Mouse (Mus musculus) heart, adult 18-20 months (tissue): ENCODE measurements around the gene B3galnt2. TPM values are rescaled to one million over a fixed set of nuclear protein-coding genes. Genes with fewer than 3 reads are reported as not detected.
A peak's percentile ranks its signal among the peaks of the same experiment; 100 is the strongest.
"Not testable (repeated sequence)": the region's sequence is repeated elsewhere in the genome, so short reads cannot be mapped to it uniquely, and the experiment has no call there.

Source experiments
- DNase-seq, 2 experiments: peaks; one replicate each; pipeline ENCODE4 v3.0.0; 2021 to 2022; ENCODE audit warnings: mixed read lengths in 1 of 2
- total RNA-seq, 2 experiments: library from RNA; stranded (reverse); gene quantifications; 2 replicates each; pipeline ENCODE4 v1.2.3; 2021

B3galnt2 gene
- total RNA-seq, 2 experiments from 2014 or later: 26.3 to 31.3 TPM

DNA sequence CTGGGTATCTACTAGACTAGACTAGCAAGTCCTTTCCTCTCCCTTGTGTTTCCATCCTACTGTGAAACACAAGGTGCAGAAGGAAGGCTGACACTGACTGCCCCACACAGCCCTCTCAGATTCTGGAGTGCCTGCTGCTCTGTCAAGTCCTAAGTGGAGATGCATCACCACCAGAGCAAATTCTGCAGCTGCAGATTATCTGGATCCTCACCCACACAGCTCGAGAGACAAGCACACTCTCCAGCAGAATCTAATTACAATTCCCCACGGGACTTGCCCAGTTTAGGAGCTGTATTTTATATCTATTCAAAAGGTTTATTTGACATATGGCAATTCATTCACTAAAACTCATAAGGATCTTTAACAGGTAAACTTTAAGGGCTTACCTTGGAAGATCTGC, 51.8 kb downstream of the B3galnt2 start:
- peak in 1 of 2 experiments; percentile 13 for DNase-seq

DNA sequence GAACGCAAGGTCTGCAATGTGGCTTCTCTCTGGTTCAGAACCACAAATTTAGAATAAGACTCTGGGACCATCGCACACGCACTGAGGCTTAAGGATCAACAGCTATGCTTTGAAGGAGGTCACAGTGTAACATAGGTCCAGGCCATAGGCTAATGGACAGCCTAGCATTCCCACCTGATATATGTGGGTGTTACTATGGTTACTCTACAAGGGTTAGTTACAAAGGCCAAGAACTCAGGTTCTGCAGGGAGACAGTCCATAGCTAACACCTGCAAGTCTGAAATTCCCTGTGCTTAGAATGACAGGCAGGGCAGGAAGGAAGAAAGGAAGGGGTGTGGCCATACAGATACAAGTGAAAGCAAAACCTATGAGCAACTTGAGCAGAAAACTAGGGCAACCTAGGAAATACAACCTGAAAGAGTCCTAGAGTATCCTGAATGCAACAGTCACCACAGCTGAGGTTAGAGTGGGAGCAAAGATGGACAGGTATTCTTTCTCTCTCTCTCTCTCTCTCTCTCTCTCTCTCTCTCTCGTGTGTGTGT, 57.3 kb downstream of the B3galnt2 start:
- no peak for DNase-seq

GRCm38 (mm10) chr13:14014001-14014400, 59.7 kb downstream of the B3galnt2 start:
- DNase-seq: no peak

GRCm38 (mm10) chr13:14014540-14014939, 60.3 kb downstream of the B3galnt2 start:
- no peak for DNase-seq

GRCm38 (mm10) chr13:14015609-14016008, 61.3 kb downstream of the B3galnt2 start:
- no peak for DNase-seq

- DNase-seq: no peak
Measured at GRCm38 (mm10) chr13:14018283-14018682, 64.0 kb downstream of the B3galnt2 start.

DNA sequence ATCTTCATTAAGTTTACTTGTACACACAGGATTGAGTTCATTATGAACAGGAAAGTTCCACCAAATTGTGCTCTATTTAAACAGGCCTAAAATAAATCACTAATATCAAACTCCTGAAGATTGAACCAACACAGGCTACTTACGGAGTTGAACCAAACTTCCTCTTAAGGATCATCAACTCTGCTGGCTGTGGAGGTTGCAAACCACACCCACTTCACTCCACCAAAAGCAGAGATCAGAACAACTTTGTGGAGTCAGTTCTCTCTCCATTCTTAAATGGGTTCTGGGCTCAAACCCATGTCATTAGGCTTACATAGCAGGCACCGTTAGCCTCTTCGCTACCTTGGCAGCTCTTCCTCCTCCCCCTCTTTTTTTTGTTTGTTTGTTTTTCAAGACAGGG, 64.6 kb downstream of the B3galnt2 start:
- no peak for DNase-seq

GRCm38 (mm10) chr13:14021417-14021816, 67.1 kb downstream of the B3galnt2 start:
- DNase-seq: not testable (repeated sequence)

DNA sequence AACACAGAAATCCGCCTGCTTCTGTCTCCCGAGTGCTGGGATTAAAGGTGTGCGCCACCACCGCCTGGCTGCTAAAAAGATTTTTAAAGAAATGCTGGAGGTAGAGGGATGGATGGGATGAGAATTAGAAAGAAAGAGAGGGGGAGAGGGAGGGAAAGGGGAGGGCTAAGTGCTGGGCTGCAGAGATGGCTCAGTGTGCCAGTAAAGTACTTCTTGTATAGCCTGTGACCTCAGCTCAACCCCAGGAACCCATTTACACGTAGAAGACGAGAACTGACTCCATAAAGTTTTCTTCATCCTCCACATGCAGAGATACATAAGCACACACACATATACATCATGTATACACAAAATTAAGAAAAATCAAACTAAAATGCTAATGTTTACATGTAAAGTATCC, 71.3 kb downstream of the B3galnt2 start:
- DNase-seq: no peak

DNA sequence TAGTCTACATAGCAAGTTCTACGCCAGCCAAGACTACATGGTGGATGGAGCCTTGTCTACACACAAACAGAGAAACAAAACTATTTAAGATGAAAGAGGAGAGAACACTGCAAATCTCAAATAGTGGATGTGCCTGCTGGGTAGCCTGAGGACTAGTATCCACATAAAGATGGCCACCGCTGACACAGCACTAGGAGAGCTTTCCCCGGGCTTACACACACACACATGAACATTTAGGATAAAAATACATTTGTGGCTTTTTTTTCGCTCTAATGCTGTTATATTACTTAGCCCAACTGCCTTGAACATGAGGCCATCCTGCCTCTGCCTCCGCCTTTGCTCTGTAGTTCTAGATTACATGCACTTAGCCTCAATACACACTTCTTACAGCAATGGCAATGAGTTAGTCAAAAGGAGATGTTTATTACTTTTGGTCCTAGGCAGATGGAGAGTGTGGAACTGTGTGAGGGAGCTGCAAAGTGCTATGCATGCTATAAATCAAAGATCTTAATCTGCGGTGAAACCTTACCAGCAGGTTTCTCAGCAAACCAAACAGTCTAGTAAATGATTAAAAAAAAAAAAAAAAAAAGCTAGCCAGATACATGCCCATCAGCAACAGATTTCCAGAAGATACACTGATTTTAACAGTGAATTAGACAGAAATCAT, 72.0 kb downstream of the B3galnt2 start:
- no peak for DNase-seq

- no peak for DNase-seq
Measured at GRCm38 (mm10) chr13:14033309-14034072, 79.2 kb downstream of the B3galnt2 start.

DNA sequence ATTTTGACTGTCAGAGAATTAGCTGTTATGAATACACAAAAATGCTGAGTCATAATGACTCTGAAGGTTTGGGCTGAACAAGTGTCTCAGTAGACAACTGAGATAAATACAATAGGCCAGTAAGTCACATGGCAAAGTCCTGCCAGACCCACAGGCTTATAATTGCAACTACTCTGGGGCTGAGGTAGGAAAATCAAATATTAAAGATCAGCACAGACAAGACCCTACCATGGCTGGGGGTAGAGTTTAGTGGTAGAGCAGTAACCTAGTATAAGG, 79.7 kb downstream of the B3galnt2 start:
- peak; percentile 35 to 48 for DNase-seq

GRCm38 (mm10) chr13:14035352-14035751, 81.1 kb downstream of the B3galnt2 start:
- not testable (repeated sequence) for DNase-seq

GRCm38 (mm10) chr13:14035875-14036630, 81.8 kb downstream of the B3galnt2 start:
- DNase-seq: peak in 1 of 2 experiments; percentile 19

DNA sequence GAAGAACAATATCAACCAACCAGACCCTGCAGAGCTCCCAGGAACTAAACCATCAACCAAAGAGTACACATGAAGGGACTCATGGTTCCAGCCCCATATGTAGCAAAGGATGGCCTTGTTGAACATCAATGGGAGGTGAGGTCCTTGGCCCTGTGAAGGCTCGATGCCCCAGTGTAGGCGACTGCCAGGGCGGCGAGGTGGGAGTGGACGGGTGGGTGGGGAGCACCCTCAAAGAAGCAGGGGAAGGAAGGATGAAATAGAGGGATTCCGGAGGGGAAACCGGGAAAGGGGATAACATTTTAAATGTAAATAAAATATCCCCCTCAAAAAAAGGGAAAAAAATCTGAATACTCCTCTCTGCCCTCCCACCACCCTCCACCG, 84.6 kb downstream of the B3galnt2 start:
- DNase-seq: peak in 1 of 2 experiments; percentile 35

DNA sequence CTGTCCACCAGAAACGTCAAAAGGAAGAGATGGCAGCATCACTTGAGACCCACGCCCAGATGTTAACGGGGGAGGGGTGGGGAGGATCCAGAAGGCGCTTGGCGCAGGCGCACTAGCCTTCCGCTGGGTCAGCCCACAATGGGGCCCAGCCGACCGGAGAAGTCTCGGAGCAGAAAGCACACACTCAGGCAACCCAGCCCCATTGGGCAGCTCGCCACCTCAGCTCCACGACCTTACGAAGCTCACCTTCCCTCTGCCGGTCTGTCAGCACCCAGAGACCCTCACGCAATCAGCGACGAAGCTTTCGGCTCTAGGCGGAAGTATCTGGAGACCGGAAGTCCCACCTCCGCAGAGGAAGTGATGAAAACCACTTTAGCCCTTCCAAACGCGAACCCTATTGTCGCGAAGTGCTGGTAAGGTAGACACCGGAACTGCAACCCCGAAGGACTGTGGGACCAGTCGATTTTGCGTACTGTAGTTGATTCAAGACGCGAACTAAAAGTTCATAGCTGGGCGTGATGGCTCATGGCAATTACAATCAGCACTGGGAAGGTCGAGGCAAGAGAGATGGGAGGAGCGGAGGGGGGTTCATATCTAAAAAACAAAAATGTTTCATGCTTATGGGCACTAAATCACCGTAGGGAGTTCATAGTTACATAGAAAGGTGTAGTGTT, 85.2 kb downstream of the B3galnt2 start, which contains the start of gene Tbce:
Gene Tbce (minus strand): TSS at position 347 of the 674 bp plus-strand sequence.
- peak; percentile 93 to 94 for DNase-seq

DNA sequence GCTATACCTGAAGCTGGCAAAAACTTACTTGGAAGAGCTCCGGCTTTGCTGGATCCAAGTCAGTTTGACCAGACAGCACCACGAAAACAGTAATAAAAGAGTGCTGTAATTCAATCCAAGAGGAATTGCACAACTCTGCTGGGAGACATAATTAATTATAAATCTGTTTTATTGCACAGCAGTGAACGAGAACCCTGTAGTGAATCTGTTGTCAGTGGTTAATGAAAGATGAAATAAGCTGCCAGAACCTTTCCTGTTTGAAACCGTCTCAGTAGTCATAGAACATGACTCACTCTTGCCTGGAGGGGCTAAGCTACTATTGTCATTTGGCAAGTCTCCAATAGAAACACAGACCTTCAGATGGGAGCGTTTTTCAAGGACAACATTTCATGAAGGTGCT, 85.9 kb downstream of the B3galnt2 start:
- peak in 1 of 2 experiments; percentile 22 for DNase-seq

GRCm38 (mm10) chr13:14043851-14044250, 89.6 kb downstream of the B3galnt2 start:
- no peak for DNase-seq

- DNase-seq: no peak
Measured at GRCm38 (mm10) chr13:14044521-14044920, 90.3 kb downstream of the B3galnt2 start.
